Mouse (Mus musculus) stomach, embryonic 15.5 days (tissue): ENCODE measurements at regions not wholly inside any gene's neighbourhood (a gene's known extent, or its start where the extent isn't known, plus 50 kb on each side); places are given as distances from the start of the nearest gene placed in this dataset.

ENCODE experiments used
- ATAC-seq: fragments of 200-750 bp; cut with Nextera tagmentation; 2 replicates; pipeline ENCODE4 v1.8.0; 2017; ENCODE audit warnings: low read depth, moderate number of reproducible peaks, moderate TSS enrichment; ENCODE audit not compliant: insufficient read depth, low FRiP score
- H3K27ac ChIP-seq: fragments of 300-500 bp; sonication (generic); 2 replicates; pipeline ENCODE4 v1.5.1; 2015; ENCODE audit warnings: mild to moderate bottlenecking, inconsistent platforms
- H3K27me3 ChIP-seq: fragments of 300-500 bp; sonication (generic); replicated peaks from 2 replicates; pipeline ENCODE4 v1.6.1; 2015; ENCODE audit warnings: inconsistent platforms
- H3K36me3 ChIP-seq: fragments of 300-500 bp; sonication (generic); 2 replicates; pipeline ENCODE4 v1.6.1; 2015; ENCODE audit warnings: inconsistent platforms
- H3K4me1 ChIP-seq: fragments of 300-500 bp; sonication (generic); 2 replicates; pipeline ENCODE4 v1.6.1; 2015; ENCODE audit warnings: inconsistent platforms
- H3K4me2 ChIP-seq: fragments of 300-500 bp; sonication (generic); 2 replicates; pipeline ENCODE4 v1.6.1; 2015; ENCODE audit warnings: mild to moderate bottlenecking, inconsistent platforms
- H3K4me3 ChIP-seq: fragments of 300-500 bp; sonication (generic); replicated peaks from 2 replicates; pipeline ENCODE4 v1.5.1; 2015; ENCODE audit warnings: inconsistent platforms
- H3K9ac ChIP-seq: fragments of 300-500 bp; sonication (generic); 2 replicates; pipeline ENCODE4 v1.6.1; 2015; ENCODE audit warnings: inconsistent platforms
- H3K9me3 ChIP-seq: fragments of 300-500 bp; sonication (generic); 2 replicates; pipeline ENCODE4 v1.6.1; 2016; ENCODE audit warnings: inconsistent platforms
- WGBS: fragments of 180-500 bp; shearing (Covaris S2); methylation state at CpG from one replicate; pipeline ENCODE4 v1.1.7; 2015; 5-methylcytosine and 5-hydroxymethylcytosine counted together

- no peak overlapping the region for H3K4me3 ChIP-seq
These were observed 369.0 kb downstream of the Bmper start for GRCm38 (mm10) chr9:23591906-23592305.

DNA sequence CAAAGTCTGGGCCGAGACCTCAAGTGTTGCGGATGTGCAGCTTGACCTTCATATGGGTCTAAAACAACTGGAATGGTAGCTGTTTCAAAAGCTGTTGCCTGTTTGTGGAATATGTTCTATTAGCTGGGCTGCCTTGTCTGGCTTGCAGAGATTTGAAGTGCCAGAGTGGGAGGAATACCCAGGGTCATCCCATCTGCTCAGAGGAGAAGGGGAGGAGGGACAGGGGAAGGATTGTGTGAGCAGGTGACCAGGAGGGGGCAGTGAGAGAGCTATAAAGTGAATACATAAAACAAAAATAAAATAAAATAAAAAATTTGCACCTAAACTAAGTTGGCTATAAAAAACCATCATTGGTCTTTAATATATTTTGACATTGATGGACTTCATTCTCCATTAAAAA, 377.7 kb downstream of the Bmper start:
- Histone ChIP-seq H3K36me3 (no peaks in the 10 kb centered on the region), H3K4me3 (no peak overlapping the region), H3K27me3 (no peaks in the 10 kb centered on the region), H3K4me1 (no peaks in the 10 kb centered on the region), H3K4me2 (no peak overlapping the region), H3K9ac (no peak overlapping the region), H3K9me3 (no peaks in the 10 kb centered on the region), H3K27ac (no peak overlapping the region)
- WGBS: 92% methylated on average over 2 of the region's 2 CpGs
- no peak for ATAC-seq

More at GRCm38 (mm10) chr9:23591906-23592305, 369.0 kb downstream of the Bmper start:
- Histone ChIP-seq H3K9me3 (no peaks in the 10 kb centered on the region), H3K4me1 (no peaks in the 10 kb centered on the region), H3K36me3 (no peaks in the 10 kb centered on the region), H3K27ac (no peak overlapping the region), H3K4me2 (no peak overlapping the region), H3K9ac (no peak overlapping the region), H3K27me3 (no peaks in the 10 kb centered on the region)
- ATAC-seq: no peak
